Mouse (Mus musculus) left cerebral cortex, adult 18-20 months (tissue): Measurements from ENCODE around the gene Plekhg3. TPM values are rescaled to one million over a fixed set of nuclear protein-coding genes. Genes with fewer than 3 reads are reported as not detected.

Experiments
- DNase-seq, 2 experiments: peaks; one replicate each; pipeline ENCODE4 v3.0.0; 2021 to 2022; ENCODE audit warnings: low spot score in 2 of 2, mixed read lengths in 1 of 2
- microRNA-seq, 2 experiments: library from miRNA; unstranded; fragments of <30 nt; microRNA quantifications; one replicate each; pipeline ENCODE4 v1.2.0; 2021
- total RNA-seq, 2 experiments: library from RNA; stranded (reverse); gene quantifications; 2 replicates each; pipeline ENCODE4 v1.2.3; 2021

Plekhg3 gene
- total RNA-seq, 2 experiments from 2014 or later = 12.6 to 14.5 TPM

DNA sequence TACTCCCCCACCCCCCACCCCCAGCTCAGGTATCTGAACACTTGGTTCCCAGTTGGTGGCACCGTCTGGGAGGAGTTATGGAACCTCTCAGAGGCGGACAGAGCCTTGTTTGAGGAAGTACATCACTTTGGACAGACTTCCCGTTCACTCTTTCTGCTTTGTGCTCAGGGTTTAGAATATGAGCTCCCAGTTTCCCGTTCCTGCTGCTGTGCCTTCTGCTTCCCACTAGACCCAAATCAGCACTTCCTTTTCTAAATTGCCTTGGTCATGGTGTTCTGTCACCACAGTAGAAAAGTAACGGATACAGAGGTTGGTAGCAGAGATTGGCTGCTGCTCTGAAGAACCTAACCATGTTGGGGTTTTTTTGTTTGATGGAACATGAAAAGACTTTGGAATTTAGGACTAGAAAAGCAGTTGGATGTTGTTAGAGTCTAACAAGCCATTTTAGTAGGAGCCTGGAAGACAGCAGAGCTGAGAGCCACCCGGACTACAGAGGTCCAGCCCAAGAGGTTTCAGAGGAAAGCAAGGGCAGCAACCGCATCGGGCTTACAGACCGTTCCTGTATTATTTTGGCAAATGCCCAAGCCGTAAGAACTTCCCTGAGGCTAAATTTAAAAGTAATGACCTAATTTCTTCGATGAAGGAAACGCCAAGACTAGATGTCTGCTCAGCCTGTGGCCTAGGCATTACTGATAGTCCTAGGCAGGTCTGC is 84.3 kb downstream of the Plekhg3 start:
- DNase-seq = no peak

DNA sequence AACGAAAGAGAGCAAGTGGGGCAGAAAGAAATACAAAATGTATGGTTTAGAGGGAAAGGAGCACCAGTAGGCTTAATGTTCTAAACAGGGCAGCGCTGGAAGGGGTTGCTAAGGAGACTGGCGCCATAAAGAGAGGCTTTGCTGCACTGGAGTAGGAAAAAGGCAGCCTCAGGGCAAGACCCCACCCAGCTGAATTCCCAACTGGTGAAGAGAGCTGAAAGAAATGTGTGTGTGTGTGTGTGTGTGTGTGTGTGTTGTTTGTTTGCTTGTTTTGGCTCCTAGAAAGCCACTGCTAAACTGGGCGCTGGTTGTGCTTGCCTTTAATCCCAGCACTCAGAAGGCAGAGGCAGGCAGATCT is 84.9 kb downstream of the Plekhg3 start:
- DNase-seq = no peak

DNA sequence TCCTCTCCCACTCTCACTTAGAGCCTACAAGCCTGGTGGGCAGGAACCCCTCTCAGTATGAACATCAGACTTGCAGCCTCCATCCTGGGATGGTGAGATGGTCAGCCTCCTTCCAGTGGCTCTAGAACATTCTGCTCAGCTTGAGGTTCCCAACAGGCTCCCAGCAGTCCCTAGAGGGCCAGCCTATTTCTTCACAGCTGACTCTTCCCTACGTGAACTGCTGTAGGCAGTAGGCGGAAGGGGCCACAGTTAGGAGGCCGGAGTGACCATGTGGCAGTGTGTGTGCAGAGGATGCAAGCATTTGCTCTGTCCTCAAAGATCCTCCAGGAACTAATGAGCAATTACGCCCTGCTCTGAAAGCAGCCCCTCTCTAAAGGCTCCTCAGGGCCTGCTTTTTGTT is 87.5 kb downstream of the Plekhg3 start:
- no peak for DNase-seq

DNA sequence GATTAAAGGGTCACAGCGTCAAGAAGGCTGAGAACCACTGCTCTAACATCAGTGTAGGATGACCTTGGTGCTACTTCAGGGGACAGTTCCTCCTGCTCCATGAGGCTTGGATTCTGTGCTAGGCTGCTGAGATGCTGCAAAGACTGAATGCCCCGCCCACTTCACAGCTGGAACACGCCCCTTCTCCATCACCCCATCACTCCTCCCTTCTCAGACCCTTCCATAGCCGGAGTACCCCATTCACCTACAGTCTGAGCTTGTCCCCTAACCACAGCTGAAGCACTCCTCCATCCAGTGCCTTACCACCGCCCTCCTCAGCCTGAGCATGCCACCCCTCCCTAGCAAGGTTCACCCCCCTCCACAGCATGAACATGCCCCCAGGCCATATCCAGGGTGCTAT is 89.2 kb downstream of the Plekhg3 start:
- DNase-seq = no peak

DNA sequence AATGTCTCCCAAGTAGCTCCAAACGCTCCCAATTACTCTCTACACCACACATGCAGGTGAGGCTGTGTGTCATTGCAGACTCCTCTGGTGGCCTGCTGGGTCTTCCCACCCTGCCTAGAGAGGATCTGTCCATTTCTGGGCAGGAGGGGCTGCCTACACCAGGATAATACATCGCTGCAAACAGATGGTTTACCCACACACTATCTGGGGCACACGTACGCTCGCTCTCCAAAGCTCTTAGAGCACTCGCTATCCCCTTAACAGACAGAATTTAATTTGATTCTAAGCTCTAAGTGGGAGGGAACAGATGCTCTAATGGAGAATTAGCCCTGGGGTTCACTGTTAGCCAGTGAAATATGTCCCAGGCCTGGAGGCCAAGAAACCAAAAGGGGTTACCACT is 92.7 kb downstream of the Plekhg3 start:
- DNase-seq = peak in 1 of 2 experiments; percentile 39

Small RNA genes lying within 50 kb of the gene (microRNA-seq; reads per million reads assigned to microRNA genes)
- gene Mir5135 = 0 to 0.85 reads per million in 2 experiments

Other genes with a start within 250 kb of the Plekhg3 start
- gene Akap5, start 206.0 kb upstream of the Plekhg3 start, total RNA-seq = 10 to 100 TPM; 81.5 to 81.9 TPM
- 10 to 100 TPM; 15.9 to 16.6 TPM for gene Zbtb25, start 161.3 kb upstream of the Plekhg3 start, total RNA-seq
- 1 to 10 TPM; 5.6 to 6.1 TPM for gene Zbtb1, start 160.6 kb upstream of the Plekhg3 start, total RNA-seq
- 10 to 100 TPM; 63.8 to 79.8 TPM for gene Hspa2, start 126.7 kb upstream of the Plekhg3 start, total RNA-seq
- 1 to 10 TPM; 1.6 to 1.8 TPM for gene Ppp1r36, start 113.4 kb upstream of the Plekhg3 start, total RNA-seq
- 100 to 1,000 TPM in 1 of 2 experiments, 10 to 100 TPM in 1; 93.9 to 100 TPM for gene Sptb, start 179.7 kb downstream of the Plekhg3 start, total RNA-seq
- 10 to 100 TPM; 35.8 TPM for gene Churc1, start 234.6 kb downstream of the Plekhg3 start, total RNA-seq
- gene Fntb, start 234.7 kb downstream of the Plekhg3 start, total RNA-seq = 10 to 100 TPM; 26.9 to 28.4 TPM